Mouse (Mus musculus) MEL (cell line): ENCODE measurements around the gene Iqca. TPM values are rescaled to one million over a fixed set of nuclear protein-coding genes. Genes with fewer than 3 reads are reported as not detected.

ENCODE experiments used
- DNase-seq: peaks from one replicate; pipeline ENCODE4 v3.0.0; 2011; ENCODE audit warnings: low read depth, low spot score
- H3K27ac ChIP-seq: 2 replicates; pipeline ENCODE4 v1.5.1; 2012; ENCODE audit warnings: low read depth, mild to moderate bottlenecking, control low read depth, low read length, moderate library complexity; ENCODE audit not compliant: control insufficient read depth
- H3K27me3 ChIP-seq, 2 experiments: fragments of 150-350 bp in 1 of 2; sonication (generic) in 1 of 2; 2 replicates each; pipeline ENCODE4 v1.6.1; 2012; ENCODE audit warnings: low read length in 2 of 2, mild to moderate bottlenecking in 2 of 2, improper control_type of control experiment in 1 of 2, moderate library complexity in 1 of 2; ENCODE audit not compliant: insufficient read depth in 2 of 2, control insufficient read depth in 1 of 2
- H3K36me3 ChIP-seq, 2 experiments: 2 replicates each; pipeline ENCODE4 v1.6.1; 2012 to 2014; ENCODE audit warnings: low read length in 2 of 2, improper control_type of control experiment in 1 of 2, inconsistent platforms in 1 of 2, mild to moderate bottlenecking in 1 of 2; ENCODE audit not compliant: insufficient read depth in 2 of 2, control insufficient read depth in 1 of 2
- H3K4me1 ChIP-seq, 2 experiments: fragments of 150-350 bp in 1 of 2; sonication (generic) in 1 of 2; 2 replicates each; pipeline ENCODE4 v1.6.1; 2012; ENCODE audit warnings: low read length in 2 of 2, improper control_type of control experiment in 1 of 2, mild to moderate bottlenecking in 1 of 2; ENCODE audit not compliant: insufficient read depth in 2 of 2, control insufficient read depth in 1 of 2
- H3K4me3 ChIP-seq, 2 experiments: fragments of 150-350 bp in 1 of 2; sonication (generic) in 1 of 2; 2 replicates each; pipeline ENCODE4 v1.5.1; 2012; ENCODE audit warnings: low read depth in 2 of 2, low read length in 2 of 2, mild to moderate bottlenecking in 2 of 2, moderate library complexity in 2 of 2, control low read depth in 1 of 2, improper control_type of control experiment in 1 of 2; ENCODE audit not compliant: control insufficient read depth in 1 of 2, insufficient read depth in 1 of 2
- H3K79me2 ChIP-seq: 2 replicates; pipeline ENCODE4 v1.6.1; 2012; ENCODE audit warnings: mild to moderate bottlenecking, low read length, moderate library complexity; ENCODE audit not compliant: control insufficient read depth, poor library complexity, insufficient read depth
- H3K9ac ChIP-seq: 2 replicates; pipeline ENCODE4 v1.6.1; 2012; ENCODE audit warnings: low read depth, mild to moderate bottlenecking, control low read depth, low read length, moderate library complexity; ENCODE audit not compliant: control insufficient read depth, poor library complexity, severe bottlenecking
- H3K9me3 ChIP-seq: fragments of 150-350 bp; sonication (generic); replicated peaks from 2 replicates; pipeline ENCODE4 v1.6.1; 2012; ENCODE audit warnings: mild to moderate bottlenecking, low read length, improper control_type of control experiment, moderate library complexity; ENCODE audit not compliant: insufficient read depth
- BHLHE40 ChIP-seq: IDR thresholded peaks from 2 replicates; pipeline ENCODE4 v1.6.1; 2012; ENCODE audit warnings: low read depth, mild to moderate bottlenecking, inconsistent platforms, low read length, improper control_type of control experiment, borderline replicate concordance
- CHD1 ChIP-seq: IDR thresholded peaks from 2 replicates; pipeline ENCODE4 v1.6.1; 2012; ENCODE audit warnings: low read depth, mild to moderate bottlenecking, inconsistent platforms, low read length, improper control_type of control experiment
- CHD2 ChIP-seq: IDR thresholded peaks from 2 replicates; pipeline ENCODE4 v1.6.1; 2011; ENCODE audit warnings: low read length, improper control_type of control experiment
- E2F4 ChIP-seq: IDR thresholded peaks from 2 replicates; pipeline ENCODE4 v1.6.1; 2011; ENCODE audit warnings: low read depth, low read length, improper control_type of control experiment, borderline replicate concordance
- ELF1 ChIP-seq: IDR thresholded peaks from 2 replicates; pipeline ENCODE4 v1.6.1; 2014; ENCODE audit warnings: low read depth, mild to moderate bottlenecking, inconsistent platforms, low read length, improper control_type of control experiment, moderate library complexity
- EP300 ChIP-seq, 2 experiments: IDR thresholded peaks; 2 replicates each; pipeline ENCODE4 v1.6.1; 2011; ENCODE audit warnings: improper control_type of control experiment in 2 of 2, low read length in 2 of 2, low read depth in 1 of 2, mild to moderate bottlenecking in 1 of 2
- ETS1 ChIP-seq: IDR thresholded peaks from 2 replicates; pipeline ENCODE4 v1.6.1; 2012; ENCODE audit warnings: low read depth, mild to moderate bottlenecking, inconsistent platforms, low read length, improper control_type of control experiment, moderate library complexity
- HCFC1 ChIP-seq: IDR thresholded peaks from 2 replicates; pipeline ENCODE4 v1.6.1; 2012; ENCODE audit warnings: low read depth, mild to moderate bottlenecking, inconsistent platforms, low read length, improper control_type of control experiment, moderate library complexity
- JUND ChIP-seq: IDR thresholded peaks from 2 replicates; pipeline ENCODE4 v1.6.1; 2011; ENCODE audit warnings: low read depth, mild to moderate bottlenecking, improper control_type of control experiment, low read length
- KAT2A ChIP-seq: conservative IDR thresholded peaks from 2 replicates; pipeline ENCODE4 v1.6.1; 2012; ENCODE audit warnings: low read depth, low read length, improper control_type of control experiment, inconsistent platforms
- MAX ChIP-seq: IDR thresholded peaks from 2 replicates; pipeline ENCODE4 v1.6.1; 2011; ENCODE audit warnings: low read length, improper control_type of control experiment
- MAZ ChIP-seq: IDR thresholded peaks from 2 replicates; pipeline ENCODE4 v1.6.1; 2012; ENCODE audit warnings: low read depth, mild to moderate bottlenecking, inconsistent platforms, low read length, improper control_type of control experiment
- MEF2A ChIP-seq: IDR thresholded peaks from 2 replicates; pipeline ENCODE4 v1.6.1; 2014; ENCODE audit warnings: low read depth, mild to moderate bottlenecking, inconsistent platforms, low read length, improper control_type of control experiment; ENCODE audit not compliant: poor library complexity, insufficient replicate concordance, severe bottlenecking; ENCODE audit errors: extremely low read depth
- MYB ChIP-seq: IDR thresholded peaks from 2 replicates; pipeline ENCODE4 v1.6.1; 2011; ENCODE audit warnings: mild to moderate bottlenecking, low read depth, low read length, improper control_type of control experiment
- POLR2AphosphoS2 ChIP-seq: IDR thresholded peaks from 2 replicates; pipeline ENCODE4 v1.6.1; 2011; ENCODE audit warnings: low read length, improper control_type of control experiment
- POLR2AphosphoS5 ChIP-seq: IDR thresholded peaks from 2 replicates; pipeline ENCODE4 v1.6.1; 2012; ENCODE audit warnings: low read depth, borderline replicate concordance, mild to moderate bottlenecking, inconsistent platforms, low read length, moderate library complexity, mixed read lengths
- RAD21 ChIP-seq: IDR thresholded peaks from 2 replicates; pipeline ENCODE4 v1.6.1; 2011; ENCODE audit warnings: mild to moderate bottlenecking, low read depth, low read length, improper control_type of control experiment
- SIN3A ChIP-seq: IDR thresholded peaks from 2 replicates; pipeline ENCODE4 v1.6.1; 2012; ENCODE audit warnings: low read length, improper control_type of control experiment, inconsistent platforms
- TCF12 ChIP-seq: IDR thresholded peaks from 2 replicates; pipeline ENCODE4 v1.6.1; 2014; ENCODE audit warnings: low read depth, mild to moderate bottlenecking, inconsistent platforms, low read length, improper control_type of control experiment, moderate library complexity
- ZC3H11A ChIP-seq: IDR thresholded peaks from 2 replicates; pipeline ENCODE4 v1.6.1; 2012; ENCODE audit warnings: low read depth, mild to moderate bottlenecking, inconsistent platforms, low read length, improper control_type of control experiment
- ZKSCAN1 ChIP-seq: IDR thresholded peaks from 2 replicates; pipeline ENCODE4 v1.6.1; 2012; ENCODE audit warnings: low read depth, mild to moderate bottlenecking, inconsistent platforms, low read length, improper control_type of control experiment, moderate library complexity
- polyA plus RNA-seq, 2 experiments: library from polyadenylated mRNA; stranded (reverse) in 1 of 2; unstranded in 1 of 2; fragments of >175 nt in 1 of 2; fragments of >200 nt in 1 of 2; gene quantifications; 2 replicates each; pipeline versions ENCODE4 v1.2.1 to v1.2.4; 2012; ENCODE audit warnings: low replicate concordance in 2 of 2, low read depth in 1 of 2; ENCODE audit not compliant: insufficient read length in 2 of 2, insufficient read depth in 1 of 2, missing spikeins in 1 of 2
- total RNA-seq: library from RNA; depleted of rRNA; stranded (reverse); fragments of 300-350 nt; gene quantifications from 2 replicates; pipeline ENCODE4 v1.2.3, GENCODE M21; 2012

Iqca gene
- total and polyA plus RNA-seq, 3 experiments = 0.39 TPM; not detected in 2

- no peak for DNase-seq
- H3K27ac ChIP-seq = no peak overlapping the region
- H3K4me1 ChIP-seq = no peaks in the 10 kb centered on the region
- TF ChIP-seq ZKSCAN1 = no peak
- TF ChIP-seq CHD2 = no peak
- no peak for TF ChIP-seq ZC3H11A
- no peak for TF ChIP-seq E2F4
- H3K79me2 ChIP-seq = no peaks in the 10 kb centered on the region
- H3K9ac ChIP-seq = no peak overlapping the region
- no peaks in the 10 kb centered on the region for H3K36me3 ChIP-seq
- no peaks in the 10 kb centered on the region for H3K9me3 ChIP-seq
- H3K4me3 ChIP-seq = no peak overlapping the region
- H3K27me3 ChIP-seq = no peaks in the 10 kb centered on the region
Measured at GRCm38 (mm10) chr1:90112669-90113068, 40.5 kb downstream of the Iqca start.

GRCm38 (mm10) chr1:90111198-90111839, 41.9 kb downstream of the Iqca start:
- H3K27ac ChIP-seq = no peak overlapping the region
- no peak overlapping the region for H3K4me3 ChIP-seq
- TF ChIP-seq MEF2A (no peak), JUND (no peak), RAD21 (no peak), MAX (no peak), KAT2A (no peak), ETS1 (no peak), CHD1 (no peak), TCF12 (no peak), SIN3A (no peak), MYB (no peak), POLR2AphosphoS2 (no peak), EP300 (IDR thresholded peaks at IDR 0.05; ENCODE audit: low read depth in 1 of 2, low read length in 2 of 2) (no peak), ELF1 (no peak), ZKSCAN1 (no peak), MAZ (no peak), E2F4 (no peak), BHLHE40 (no peak), POLR2AphosphoS5 (no peak), HCFC1 (no peak), CHD2 (no peak)
- TF ChIP-seq, all 39 proteins: peak for 0
- H3K79me2 ChIP-seq = no peaks in the 10 kb centered on the region
- no peaks in the 10 kb centered on the region for H3K9me3 ChIP-seq
- DNase-seq = no peak
- H3K27me3 ChIP-seq = no peaks in the 10 kb centered on the region
- no peaks in the 10 kb centered on the region for H3K4me1 ChIP-seq
- H3K36me3 ChIP-seq = no peaks in the 10 kb centered on the region
- H3K9ac ChIP-seq = no peak overlapping the region
